Mouse (Mus musculus) liver, embryonic 14.5 days (tissue): ENCODE measurements around the gene Plod2. TPM values are rescaled to one million over a fixed set of nuclear protein-coding genes. Genes with fewer than 3 reads are reported as not detected.

Experiments
- ATAC-seq: fragments of 200-750 bp; cut with Nextera tagmentation; 2 replicates; pipeline ENCODE4 v1.8.0; 2017; ENCODE audit warnings: moderate number of reproducible peaks, mild to moderate bottlenecking, moderate library complexity; ENCODE audit not compliant: insufficient read depth
- DNase-seq, 3 experiments: peaks; one replicate each; pipeline ENCODE4 v3.0.0-alpha.2; 2012 to 2013; ENCODE audit warnings: low read depth in 3 of 3, low spot score in 3 of 3
- H3K27ac ChIP-seq: fragments of 300-500 bp; sonication (generic); 2 replicates; pipeline ENCODE4 v1.5.1; 2014; ENCODE audit warnings: moderate library complexity, mild to moderate bottlenecking, control low read depth, inconsistent platforms
- H3K27me3 ChIP-seq: fragments of 300-500 bp; sonication (generic); 2 replicates; pipeline ENCODE4 v1.6.1; 2014; ENCODE audit warnings: mild to moderate bottlenecking, low read length, moderate library complexity; ENCODE audit not compliant: control insufficient read depth, insufficient read depth
- H3K36me3 ChIP-seq: fragments of 300-500 bp; sonication (generic); replicated peaks from 2 replicates; pipeline ENCODE4 v1.6.1; 2014; ENCODE audit warnings: low read depth; ENCODE audit not compliant: control insufficient read depth, insufficient read depth
- H3K4me1 ChIP-seq, 2 experiments: fragments of 200-500 bp in 1 of 2; fragments of 300-500 bp in 1 of 2; sonication (generic) in 1 of 2; replicated peaks; 2 replicates each; pipeline ENCODE4 v1.6.1; 2012 to 2014; ENCODE audit warnings: antibody characterized with exemption in 1 of 2, inconsistent platforms in 1 of 2, low read length in 1 of 2; ENCODE audit not compliant: control insufficient read depth in 2 of 2, insufficient read depth in 2 of 2
- H3K4me2 ChIP-seq: fragments of 300-500 bp; sonication (generic); 2 replicates; pipeline ENCODE4 v1.6.1; 2014; ENCODE audit warnings: low read depth, mild to moderate bottlenecking, control low read depth, moderate library complexity
- H3K4me3 ChIP-seq, 2 experiments: fragments of 200-500 bp in 1 of 2; fragments of 300-500 bp in 1 of 2; sonication (generic) in 1 of 2; 2 replicates each; pipeline ENCODE4 v1.5.1; 2012 to 2014; ENCODE audit warnings: low read depth in 2 of 2, low read length in 2 of 2, mild to moderate bottlenecking in 2 of 2, control low read depth in 1 of 2, inconsistent platforms in 1 of 2, moderate library complexity in 1 of 2; ENCODE audit not compliant: insufficient read depth in 1 of 2
- H3K9ac ChIP-seq: fragments of 300-500 bp; sonication (generic); replicated peaks from 2 replicates; pipeline ENCODE4 v1.6.1; 2014; ENCODE audit warnings: mild to moderate bottlenecking, control low read depth, moderate library complexity
- H3K9me3 ChIP-seq: fragments of 300-500 bp; sonication (generic); 2 replicates; pipeline ENCODE4 v1.6.1; 2016; ENCODE audit warnings: low read length, mixed read lengths; ENCODE audit not compliant: control insufficient read depth
- CTCF ChIP-seq: IDR thresholded peaks from 2 replicates; pipeline ENCODE4 v1.5.1; 2016; ENCODE audit warnings: antibody characterized with exemption, low read depth, control low read depth
- EP300 ChIP-seq: IDR thresholded peaks from 2 replicates; pipeline ENCODE4 v1.6.1; 2016; ENCODE audit warnings: antibody characterized with exemption, low read depth
- WGBS: fragments of 180-500 bp; shearing (Covaris S2); extraction: QIAGEN DNeasy Blood & Tissue Kit; methylation state at CpG from one replicate; pipeline ENCODE4 v1.1.7; 2014; ENCODE audit not compliant: insufficient replicate concordance; 5-methylcytosine and 5-hydroxymethylcytosine counted together
- polyA plus RNA-seq, 2 experiments: library from polyadenylated mRNA; depleted of rRNA in 1 of 2; stranded (reverse) in 1 of 2; unstranded in 1 of 2; fragments of >200 nt; fragmentation: Nextera tagmentation in 1 of 2; extraction: Ambion mirVana in 1 of 2; gene quantifications; 2 replicates each; pipeline versions ENCODE4 v1.2.1 to v1.2.3; 2012 to 2014

Gene Plod2
- polyA plus RNA-seq, 2 experiments, result 1.7 to 2.1 TPM

DNA sequence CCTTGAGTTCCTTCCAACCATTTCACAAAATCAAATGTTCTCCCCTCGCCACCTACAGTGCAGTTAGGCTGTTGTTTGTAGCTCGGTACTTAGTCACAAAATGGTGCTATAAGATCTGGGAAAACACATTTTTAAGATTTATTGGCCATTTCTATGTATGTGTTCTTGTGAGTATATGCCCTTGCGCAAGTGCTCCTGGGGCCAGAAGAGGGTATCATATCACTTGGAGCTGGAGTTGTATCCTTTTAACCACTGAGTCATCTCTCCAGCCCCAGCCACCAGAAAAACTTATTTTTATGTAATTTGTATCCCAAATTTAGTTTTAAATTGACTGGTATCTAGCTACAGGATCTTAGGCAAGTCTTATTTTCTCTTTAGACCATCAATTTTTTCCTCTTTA, 26.8 kb downstream of the Plod2 start:
- no peaks in the 10 kb centered on the region for H3K4me1 ChIP-seq
- 59% methylated on average over 3 of the region's 3 CpGs for WGBS
- no peak for TF ChIP-seq CTCF
- H3K4me3 ChIP-seq, result no peak overlapping the region
- no peak overlapping the region for H3K4me2 ChIP-seq
- H3K9ac ChIP-seq, result no peak overlapping the region
- ATAC-seq (no peak), DNase-seq (no peak)
- H3K36me3 ChIP-seq, result no peaks in the 10 kb centered on the region
- no peaks in the 10 kb centered on the region for H3K9me3 ChIP-seq
- H3K27ac ChIP-seq, result no peak overlapping the region
- H3K27me3 ChIP-seq, result no peaks in the 10 kb centered on the region

DNA sequence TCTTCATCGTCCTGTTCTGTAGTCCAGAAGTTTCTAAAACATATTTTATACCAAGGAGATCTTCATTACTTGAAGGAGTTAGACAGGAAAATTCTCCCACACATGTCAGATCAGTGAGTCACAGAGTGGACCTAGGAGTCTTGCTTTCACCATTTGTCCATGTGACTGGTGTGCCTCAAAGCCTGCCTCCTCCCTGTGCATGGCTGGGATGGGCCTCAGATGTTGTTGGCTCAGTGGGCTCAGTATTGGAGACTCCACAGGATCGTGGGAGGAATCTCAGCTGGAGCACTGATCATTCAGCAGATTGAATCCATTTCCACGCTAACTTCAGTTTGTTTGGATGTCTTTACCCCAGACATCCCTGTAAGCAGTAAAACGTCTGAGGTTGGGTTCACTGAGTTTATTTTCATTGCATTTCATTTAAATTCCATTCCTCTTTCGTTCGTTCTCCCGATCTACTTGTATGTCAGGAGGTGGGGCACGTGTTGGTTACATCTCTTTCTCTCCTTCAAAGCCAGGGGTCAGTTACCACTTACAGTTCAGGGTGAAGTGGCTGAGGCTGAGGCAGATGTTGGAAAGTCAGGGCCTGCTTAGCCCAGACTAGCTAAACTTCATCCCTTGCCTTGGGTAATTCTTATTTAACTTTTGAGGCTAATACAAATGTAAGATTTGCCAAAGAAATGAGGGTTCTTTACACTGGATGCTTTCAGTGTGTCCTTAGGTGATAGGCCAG, 30.5 kb downstream of the Plod2 start:
- DNase-seq (no peak), ATAC-seq (no peak)
- Histone ChIP-seq H3K36me3 (no peaks in the 10 kb centered on the region), H3K4me1 (no peaks in the 10 kb centered on the region), H3K9ac (no peak overlapping the region), H3K27me3 (no peaks in the 10 kb centered on the region), H3K27ac (no peak overlapping the region), H3K4me3 (no peak overlapping the region), H3K9me3 (no peaks in the 10 kb centered on the region), H3K4me2 (no peak overlapping the region)
- no peak for TF ChIP-seq EP300
- TF ChIP-seq CTCF, result no peak
- 61% methylated on average over 8 of the region's 8 CpGs for WGBS

DNA sequence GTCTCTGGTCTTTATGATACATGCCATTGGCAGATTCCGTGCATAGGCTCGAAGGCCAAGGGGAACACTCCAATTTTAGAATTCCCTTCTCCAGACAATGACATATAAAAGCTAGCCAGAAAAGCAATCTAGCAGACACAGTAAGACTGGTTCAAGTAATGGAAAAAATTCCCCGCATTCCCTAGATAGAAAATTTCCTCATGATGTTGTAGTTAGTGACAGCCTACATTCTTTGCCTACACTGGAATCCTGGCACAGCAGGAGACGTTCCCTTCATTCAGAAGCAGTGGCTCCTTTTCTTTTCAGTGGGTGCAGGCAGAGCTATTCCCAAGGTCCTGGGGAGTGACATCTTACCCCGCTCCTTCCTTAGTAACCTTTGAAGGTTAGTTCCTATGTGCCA, 41.9 kb downstream of the Plod2 start:
- no peak for TF ChIP-seq CTCF
- Histone ChIP-seq H3K4me2 (no peak overlapping the region), H3K36me3 (no peaks in the 10 kb centered on the region), H3K27ac (no peak overlapping the region), H3K9me3 (no peaks in the 10 kb centered on the region), H3K4me3 (no peak overlapping the region), H3K9ac (no peak overlapping the region), H3K27me3 (no peaks in the 10 kb centered on the region), H3K4me1 (no peaks in the 10 kb centered on the region)
- ATAC-seq (no peak), DNase-seq (no peak)
- 68% methylated on average over 5 of the region's 5 CpGs for WGBS

DNA sequence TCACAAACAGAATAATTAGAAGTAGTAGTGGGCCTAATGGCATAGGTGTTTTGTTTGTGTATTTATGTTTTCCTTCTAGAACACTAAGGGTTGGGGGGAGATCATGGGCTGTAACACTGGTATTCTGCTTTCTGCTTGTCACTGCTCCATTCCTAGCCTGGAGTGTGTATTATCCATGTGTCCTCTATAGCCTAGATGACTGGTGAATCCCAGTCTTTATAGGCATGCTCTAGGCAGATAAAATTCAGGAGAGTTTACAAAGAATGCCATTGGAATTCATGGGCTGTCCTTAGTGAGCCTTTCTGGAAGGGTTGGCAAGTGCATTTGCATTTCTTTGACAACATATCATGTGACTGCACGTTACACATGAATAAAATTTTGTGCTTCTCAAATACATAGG, 44.0 kb downstream of the Plod2 start:
- H3K4me2 ChIP-seq, result no peak overlapping the region
- ATAC-seq (no peak), DNase-seq (no peak)
- WGBS, result 80% methylated on average over 1 of the region's 1 CpGs
- H3K27me3 ChIP-seq, result no peaks in the 10 kb centered on the region
- no peaks in the 10 kb centered on the region for H3K36me3 ChIP-seq
- no peak for TF ChIP-seq EP300
- no peak for TF ChIP-seq CTCF
- H3K4me1 ChIP-seq, result no peaks in the 10 kb centered on the region
- H3K27ac ChIP-seq, result no peak overlapping the region
- no peak overlapping the region for H3K9ac ChIP-seq
- no peak overlapping the region for H3K4me3 ChIP-seq
- H3K9me3 ChIP-seq, result no peaks in the 10 kb centered on the region

DNA sequence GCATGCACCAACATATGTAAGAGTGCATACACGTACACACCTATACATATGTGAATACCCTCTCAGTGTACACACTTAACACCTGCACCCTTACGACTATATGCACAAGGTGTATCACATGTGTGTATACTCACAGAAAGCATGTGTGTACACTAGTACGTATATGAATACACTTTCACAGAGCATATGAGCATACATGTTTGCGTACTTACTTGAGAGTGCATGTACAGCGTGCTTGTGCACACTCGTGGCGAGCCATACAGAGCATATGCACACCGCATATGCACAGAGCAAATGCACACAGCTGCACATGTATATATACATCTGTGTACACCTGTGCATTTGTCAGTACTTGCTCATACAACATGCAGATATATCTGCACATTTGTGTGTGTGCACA, 45.4 kb downstream of the Plod2 start:
- Histone ChIP-seq H3K4me1 (no peaks in the 10 kb centered on the region), H3K27ac (no peak overlapping the region), H3K36me3 (no peaks in the 10 kb centered on the region), H3K9ac (no peak overlapping the region), H3K27me3 (no peaks in the 10 kb centered on the region), H3K4me3 (no peak overlapping the region), H3K4me2 (no peak overlapping the region), H3K9me3 (no peaks in the 10 kb centered on the region)
- TF ChIP-seq EP300, result no peak
- no peak for TF ChIP-seq CTCF
- DNase-seq (no peak), ATAC-seq (no peak)
- 78% methylated on average over 8 of the region's 8 CpGs for whole genome bisulfite sequencing
